Mouse (Mus musculus) bone marrow macrophage, adult 2 months (primary cell): ENCODE data around the gene Cyp2d10.

Experiments used
- CTCF ChIP-seq: IDR thresholded peaks from 2 replicates; pipeline ENCODE4 v1.5.1; 2012; ENCODE audit warnings: low read depth, mild to moderate bottlenecking, low read length, moderate library complexity
- POLR2A ChIP-seq: IDR thresholded peaks from 2 replicates; pipeline ENCODE4 v1.6.1; 2012; ENCODE audit warnings: mild to moderate bottlenecking, low read depth, low read length, borderline replicate concordance

GRCm38 (mm10) chr15:82433137-82433536 is 26.1 kb upstream of the Cyp2d10 start, which contains the start of gene Cyp2d9:
- no peak for TF ChIP-seq CTCF
- no peak for TF ChIP-seq POLR2A
